Mouse (Mus musculus) MN1 (cell line): ENCODE measurements around the gene Srsf5.

Source experiments
- DNase-seq: peaks from one replicate; pipeline ENCODE4 v3.0.0-alpha.2; 2016; ENCODE audit warnings: low spot score

The Srsf5 gene

DNA sequence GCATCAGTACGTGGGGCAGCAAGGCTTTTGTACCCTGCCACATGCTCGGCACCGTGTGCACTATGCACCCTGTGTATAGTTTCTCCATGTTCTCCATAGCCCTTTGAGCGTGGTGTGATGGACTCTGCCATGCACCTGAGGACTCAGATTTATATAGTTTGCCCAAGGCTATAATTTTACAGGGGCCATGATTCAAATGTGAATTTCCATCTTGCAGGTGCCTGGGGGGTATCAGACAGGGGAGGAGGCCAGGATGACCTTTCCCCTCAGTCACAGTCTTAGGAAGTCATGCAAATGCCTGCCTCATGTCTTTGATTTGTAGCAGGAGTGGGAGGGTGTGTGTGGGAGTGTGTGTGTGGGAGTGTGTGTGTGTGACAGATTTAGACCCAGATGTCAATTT, 52.3 kb downstream of the Srsf5 start:
- DNase-seq: no peak

DNA sequence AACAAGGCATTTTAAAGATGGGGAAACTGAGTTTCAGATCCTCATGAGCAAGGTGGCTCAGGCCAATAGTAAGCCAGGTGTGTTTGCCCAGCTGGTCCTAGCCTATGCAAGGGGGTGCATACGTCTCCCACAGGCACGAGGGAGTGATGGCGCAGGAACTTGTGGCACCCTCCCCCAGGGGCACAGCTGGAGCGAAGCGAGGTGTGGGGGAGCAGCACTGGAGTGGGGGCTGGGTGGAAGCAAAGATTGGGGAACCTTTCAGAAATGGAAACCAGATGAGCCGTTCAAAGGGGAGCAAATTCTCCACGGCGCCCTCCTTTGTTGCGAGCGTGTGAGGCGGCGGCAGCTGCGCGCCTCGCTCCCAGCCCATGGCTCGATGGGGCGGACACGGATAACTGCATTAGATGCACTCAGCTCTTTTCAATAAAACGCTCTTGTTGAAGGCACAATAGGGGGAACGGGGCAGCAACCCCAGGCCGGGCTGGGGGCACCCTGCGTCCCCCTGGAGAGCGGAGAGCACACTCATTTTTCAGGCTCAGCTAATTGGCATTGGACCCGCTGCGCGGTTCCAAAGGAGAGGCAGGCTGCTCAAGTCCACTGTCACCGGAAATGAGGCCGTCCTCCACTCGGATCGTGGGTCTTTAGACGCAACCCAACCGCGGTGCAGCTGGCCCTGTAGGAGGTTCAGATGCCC, 53.4 kb downstream of the Srsf5 start:
- DNase-seq: no peak
